Mouse (Mus musculus) megakaryocyte, embryonic 14.5 days (primary cell): ENCODE results near the gene Pcbp2. TPM values are rescaled to one million over a fixed set of nuclear protein-coding genes. Genes with fewer than 3 reads are reported as not detected.

Experiments used
- H3K27me3 ChIP-seq: replicated peaks from 2 replicates; pipeline ENCODE3; 2012; ENCODE audit warnings: inconsistent platforms
- H3K36me3 ChIP-seq: replicated peaks from 2 replicates; pipeline ENCODE3; 2012; ENCODE audit warnings: low read length, inconsistent platforms, mixed read lengths
- H3K4me1 ChIP-seq: 2 replicates; pipeline ENCODE4 v1.6.1; 2012; ENCODE audit warnings: inconsistent platforms
- H3K4me3 ChIP-seq: replicated peaks from 2 replicates; pipeline ENCODE3; 2012; ENCODE audit warnings: moderate library complexity, mild to moderate bottlenecking, inconsistent platforms
- H3K9me3 ChIP-seq: 2 replicates; pipeline ENCODE4 v1.6.1; 2012; ENCODE audit warnings: inconsistent platforms
- FLI1 ChIP-seq: IDR thresholded peaks from 2 replicates; pipeline ENCODE4 v1.6.1; 2012; ENCODE audit warnings: low read length, inconsistent platforms, mixed read lengths
- GATA1 ChIP-seq: IDR thresholded peaks from 3 replicates; pipeline ENCODE4 v1.6.1; 2012; ENCODE audit warnings: mixed read lengths, low read length, inconsistent platforms, borderline replicate concordance
- polyA plus RNA-seq: library from polyadenylated mRNA; stranded (reverse); fragments of >175 nt; gene quantifications from 2 replicates; pipeline ENCODE4 v1.2.3, GENCODE M21; 2012; ENCODE audit warnings: low replicate concordance; ENCODE audit not compliant: insufficient read depth

Pcbp2 gene
- polyA plus RNA-seq, 1 experiment, result 404 TPM

DNA sequence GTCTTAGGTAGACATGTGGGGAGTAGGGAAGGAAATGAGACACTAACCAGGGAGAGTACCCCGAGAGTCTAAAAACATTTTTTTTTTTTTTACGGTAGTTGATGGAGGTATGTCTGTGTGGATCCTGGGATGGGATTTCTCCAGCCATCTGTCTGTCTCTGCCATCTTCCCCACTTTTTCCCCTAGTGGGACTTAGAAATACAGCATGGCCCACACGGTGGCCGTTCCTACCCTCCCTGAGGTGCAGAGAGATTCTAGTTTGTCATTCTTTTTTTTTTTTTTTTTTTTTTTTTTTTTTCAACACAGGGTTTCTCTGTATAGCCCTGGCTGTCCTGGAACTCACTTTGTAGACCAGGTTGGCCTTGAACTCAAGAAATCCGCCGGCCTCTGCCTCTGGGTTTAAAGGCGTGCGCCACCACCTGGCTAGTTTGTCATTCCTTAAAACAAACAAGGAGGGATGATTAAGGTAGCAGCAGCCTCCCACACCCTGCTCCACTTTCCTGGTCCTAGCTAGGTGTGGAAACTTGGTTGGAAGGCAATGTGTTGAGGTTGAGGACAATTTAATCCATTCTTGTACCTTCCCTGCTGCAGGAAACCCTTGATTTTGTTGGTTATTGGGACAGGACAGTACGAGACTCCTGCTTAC lies 8.8 kb upstream of the Pcbp2 start:
- TF ChIP-seq GATA1 (no peak), FLI1 (no peak)
- Histone ChIP-seq H3K27me3 (no peaks in the 10 kb centered on the region), H3K36me3 (peaks cover 50% of the 10 kb centered on the region), H3K4me3 (peak overlapping the region; percentile 94), H3K4me1 (peaks cover 73% of the 10 kb centered on the region), H3K9me3 (no peaks in the 10 kb centered on the region)

- H3K9me3 ChIP-seq, result no peaks in the 10 kb centered on the region
- H3K27me3 ChIP-seq, result no peaks in the 10 kb centered on the region
- no peak for TF ChIP-seq GATA1
- TF ChIP-seq FLI1, result no peak
- peaks cover 70% of the 10 kb centered on the region for H3K36me3 ChIP-seq
- no peak overlapping the region for H3K4me3 ChIP-seq
- peaks cover 57% of the 10 kb centered on the region for H3K4me1 ChIP-seq
These were observed 6.7 kb upstream of the Pcbp2 start for GRCm38 (mm10) chr15:102463666-102464065.

- Histone ChIP-seq H3K4me3 (no peak overlapping the region), H3K9me3 (no peaks in the 10 kb centered on the region), H3K27me3 (no peaks in the 10 kb centered on the region), H3K4me1 (peaks cover 38% of the 10 kb centered on the region), H3K36me3 (peaks cover 63% of the 10 kb centered on the region)
- TF ChIP-seq FLI1, result no peak
- TF ChIP-seq GATA1, result no peak
These were observed 1.5 kb upstream of the Pcbp2 start for GRCm38 (mm10) chr15:102468675-102469370.

GRCm38 (mm10) chr15:102470605-102471294 lies 411 bp downstream of the Pcbp2 start:
- no peak for TF ChIP-seq FLI1
- no peak for TF ChIP-seq GATA1
- peaks cover 66% of the 10 kb centered on the region for H3K36me3 ChIP-seq

GRCm38 (mm10) chr15:102471295-102471645 lies 931 bp downstream of the Pcbp2 start:
- Histone ChIP-seq H3K9me3 (no peaks in the 10 kb centered on the region), H3K27me3 (no peaks in the 10 kb centered on the region), H3K4me1 (peaks cover 20% of the 10 kb centered on the region), H3K36me3 (peaks cover 66% of the 10 kb centered on the region), H3K4me3 (peak overlapping the region; percentile 95)
- no peak for TF ChIP-seq GATA1
- no peak for TF ChIP-seq FLI1

More at GRCm38 (mm10) chr15:102470605-102471294, 411 bp downstream of the Pcbp2 start:
- no peaks in the 10 kb centered on the region for H3K9me3 ChIP-seq
- peak overlapping the region; percentile 95 for H3K4me3 ChIP-seq
- peaks cover 21% of the 10 kb centered on the region for H3K4me1 ChIP-seq
- no peaks in the 10 kb centered on the region for H3K27me3 ChIP-seq

GRCm38 (mm10) chr15:102471727-102472126 lies 1.4 kb downstream of the Pcbp2 start:
- peak overlapping the region; percentile 95 for H3K4me3 ChIP-seq
- H3K4me1 ChIP-seq, result peaks cover 20% of the 10 kb centered on the region
- no peaks in the 10 kb centered on the region for H3K27me3 ChIP-seq
- TF ChIP-seq GATA1, result no peak
- no peaks in the 10 kb centered on the region for H3K9me3 ChIP-seq
- peaks cover 66% of the 10 kb centered on the region for H3K36me3 ChIP-seq

- Histone ChIP-seq H3K9me3 (no peaks in the 10 kb centered on the region), H3K4me1 (peaks cover 20% of the 10 kb centered on the region), H3K27me3 (no peaks in the 10 kb centered on the region), H3K4me3 (no peak overlapping the region), H3K36me3 (peaks cover 66% of the 10 kb centered on the region)
- TF ChIP-seq FLI1, result no peak
- TF ChIP-seq GATA1, result no peak
These were observed 2.9 kb downstream of the Pcbp2 start for GRCm38 (mm10) chr15:102473246-102473645.

DNA sequence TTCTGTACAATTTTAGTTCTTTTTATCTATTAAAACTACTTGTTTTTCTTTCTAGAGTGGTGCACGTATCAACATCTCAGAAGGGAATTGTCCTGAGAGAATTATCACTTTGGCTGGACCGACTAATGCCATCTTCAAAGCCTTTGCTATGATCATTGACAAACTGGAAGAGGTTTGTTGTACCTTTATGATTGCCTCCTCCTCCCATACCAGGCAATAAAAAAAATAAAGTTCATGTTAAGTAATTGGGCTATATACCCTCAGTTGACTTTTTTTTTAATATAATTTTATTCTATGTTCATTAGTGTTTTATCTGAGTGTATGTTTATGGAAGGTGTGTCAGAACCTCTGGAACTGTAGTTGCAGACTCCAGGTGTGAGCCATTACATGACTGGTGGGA lies 4.2 kb downstream of the Pcbp2 start:
- no peaks in the 10 kb centered on the region for H3K9me3 ChIP-seq
- TF ChIP-seq FLI1 (no peak), GATA1 (no peak)
- H3K4me1 ChIP-seq, result peaks cover 18% of the 10 kb centered on the region
- peaks cover 65% of the 10 kb centered on the region for H3K36me3 ChIP-seq
- no peaks in the 10 kb centered on the region for H3K27me3 ChIP-seq
- no peak overlapping the region for H3K4me3 ChIP-seq

DNA sequence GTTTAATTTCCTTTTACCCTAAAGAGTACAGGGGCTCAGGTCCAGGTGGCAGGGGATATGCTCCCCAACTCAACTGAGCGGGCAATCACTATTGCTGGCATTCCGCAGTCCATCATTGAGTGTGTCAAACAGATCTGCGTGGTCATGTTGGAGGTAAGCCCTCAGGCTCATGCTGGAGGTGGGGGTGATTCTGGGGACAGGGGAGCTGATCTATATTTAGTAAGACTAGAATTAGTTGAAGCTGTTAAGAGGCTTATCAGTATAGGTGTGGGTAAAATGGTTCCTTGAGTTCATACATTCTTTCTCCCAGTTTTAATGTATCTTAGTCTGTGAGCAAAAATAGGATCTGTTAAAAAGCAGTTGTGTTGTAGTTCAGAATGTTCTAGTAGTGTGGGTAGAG lies 12.8 kb downstream of the Pcbp2 start:
- peaks cover 94% of the 10 kb centered on the region for H3K36me3 ChIP-seq
- H3K4me3 ChIP-seq, result no peak overlapping the region
- H3K27me3 ChIP-seq, result no peaks in the 10 kb centered on the region
- H3K9me3 ChIP-seq, result no peaks in the 10 kb centered on the region
- TF ChIP-seq GATA1 (no peak), FLI1 (no peak)
- H3K4me1 ChIP-seq, result peaks cover 16% of the 10 kb centered on the region

GRCm38 (mm10) chr15:102485853-102486252 lies 15.5 kb downstream of the Pcbp2 start:
- TF ChIP-seq FLI1 (no peak), GATA1 (no peak)
- Histone ChIP-seq H3K4me1 (peaks cover 16% of the 10 kb centered on the region), H3K4me3 (no peak overlapping the region), H3K9me3 (no peaks in the 10 kb centered on the region), H3K36me3 (peaks cover 98% of the 10 kb centered on the region), H3K27me3 (no peaks in the 10 kb centered on the region)
